In genomic region chr5:53987496-53987895, GRCm38 (mm10) we compare ENCODE assay signal across 25 mouse cellular contexts.
"Had no signal": no experiment of that assay in that cellular context is flagged by ENCODE, and none has a peak within 500 bp of the region (broad histone marks: within the 10 kb centered on the region; RNA-seq: fewer than 3 reads in every experiment).

No protein-coding gene starts in this region.

- H3K27me3 ChIP-seq: heart, embryonic 12.5 days; hindbrain, embryonic 12.5 days; kidney, embryonic 15.5 days had no signal

- H3K36me3 ChIP-seq: heart, embryonic 10.5 days; heart, embryonic 12.5 days; hindbrain, embryonic 10.5 days; hindbrain, embryonic 12.5 days; kidney, embryonic 15.5 days; limb, embryonic 13.5 days; limb, embryonic 15.5 days; liver, embryonic 12.5 days had no signal

- H3K4me2 ChIP-seq: heart, embryonic 12.5 days; hindbrain, embryonic 12.5 days; hindbrain, embryonic 14.5 days; kidney, embryonic 15.5 days; limb, embryonic 13.5 days; limb, embryonic 15.5 days; liver, embryonic 12.5 days had no signal

- H3K27ac ChIP-seq: heart, embryonic 10.5 days; hindbrain, embryonic 10.5 days; hindbrain, embryonic 12.5 days; hindbrain, embryonic 14.5 days; kidney, embryonic 15.5 days; kidney, postnatal 0 days; limb, embryonic 13.5 days; limb, embryonic 15.5 days; liver, embryonic 12.5 days; liver, embryonic 14.5 days had no signal

- ATAC-seq: forebrain, postnatal 0 days; hindbrain, embryonic 16.5 days; inflammation-experienced regulatory T-cells, adult 6 months; liver, embryonic 12.5 days had no signal

- H3K9ac ChIP-seq: forebrain, postnatal 0 days; heart, embryonic 12.5 days; hindbrain, embryonic 12.5 days; hindbrain, embryonic 14.5 days; kidney, embryonic 15.5 days; limb, embryonic 13.5 days; limb, embryonic 15.5 days; liver, embryonic 12.5 days; liver, embryonic 14.5 days had no signal

- H3K4me3 ChIP-seq: heart, embryonic 10.5 days; heart, embryonic 12.5 days; hindbrain, embryonic 10.5 days; hindbrain, embryonic 12.5 days; kidney, embryonic 15.5 days; limb, embryonic 13.5 days; limb, embryonic 15.5 days; liver, embryonic 12.5 days had no signal

- DNase-seq: forebrain, postnatal 0 days; gastrocnemius, postnatal 14 days; heart, adult 18-20 months; heart, postnatal 10 days; heart, postnatal 4 days; kidney, adult 11 months; kidney, adult 8-10 months; kidney, postnatal 14 days; kidney, postnatal 36 days; layer of hippocampus, adult 9-11 months; layer of hippocampus, postnatal 36 days; left cerebral cortex, postnatal 4 days had no signal

- H3K9me3 ChIP-seq: heart, embryonic 10.5 days; heart, embryonic 12.5 days; hindbrain, embryonic 10.5 days; hindbrain, embryonic 12.5 days; kidney, embryonic 15.5 days; limb, embryonic 13.5 days; limb, embryonic 15.5 days; liver, embryonic 12.5 days had no signal

- H3K4me1 ChIP-seq: heart, embryonic 10.5 days; heart, embryonic 12.5 days; hindbrain, embryonic 10.5 days; hindbrain, embryonic 12.5 days; limb, embryonic 13.5 days; liver, embryonic 12.5 days had no signal
